Mouse (Mus musculus) skeletal muscle tissue, adult 2 months (tissue): Measurements from ENCODE around the gene Pdgfc.
"Not testable (repeated sequence)": the region's sequence is repeated elsewhere in the genome, so short reads cannot be mapped to it uniquely, and the experiment has no call there.

ENCODE experiments used
- DNase-seq: peaks from one replicate; pipeline ENCODE4 v3.0.0-alpha.2; 2012; ENCODE audit warnings: low read depth, low spot score

The Pdgfc gene

GRCm38 (mm10) chr3:81045344-81046050 is 9.3 kb downstream of the Pdgfc start:
- DNase-seq: no peak

GRCm38 (mm10) chr3:81046652-81047607 is 10.7 kb downstream of the Pdgfc start:
- DNase-seq: no peak

- peak; percentile 36 for DNase-seq
These were observed 15.3 kb downstream of the Pdgfc start for GRCm38 (mm10) chr3:81051522-81051921.

- no peak for DNase-seq
These were observed 16.2 kb downstream of the Pdgfc start for GRCm38 (mm10) chr3:81052422-81052821.

- no peak for DNase-seq
These were observed 17.9 kb downstream of the Pdgfc start for GRCm38 (mm10) chr3:81054074-81054473.

- no peak for DNase-seq
These were observed 21.5 kb downstream of the Pdgfc start for GRCm38 (mm10) chr3:81057719-81058118.

- DNase-seq: no peak
These were observed 22.4 kb downstream of the Pdgfc start for GRCm38 (mm10) chr3:81058527-81059031.

GRCm38 (mm10) chr3:81068550-81068949 is 32.3 kb downstream of the Pdgfc start:
- no peak for DNase-seq

GRCm38 (mm10) chr3:81101136-81101535 is 64.9 kb downstream of the Pdgfc start:
- no peak for DNase-seq

- DNase-seq: peak; percentile 28
These were observed 66.1 kb downstream of the Pdgfc start for GRCm38 (mm10) chr3:81102158-81102876.

GRCm38 (mm10) chr3:81102877-81103420 is 66.7 kb downstream of the Pdgfc start:
- DNase-seq: no peak

GRCm38 (mm10) chr3:81107515-81107914 is 71.3 kb downstream of the Pdgfc start:
- DNase-seq: no peak

GRCm38 (mm10) chr3:81110968-81111367 is 74.8 kb downstream of the Pdgfc start:
- no peak for DNase-seq

GRCm38 (mm10) chr3:81112892-81113291 is 76.7 kb downstream of the Pdgfc start:
- no peak for DNase-seq

GRCm38 (mm10) chr3:81120664-81121063 is 84.4 kb downstream of the Pdgfc start:
- no peak for DNase-seq

GRCm38 (mm10) chr3:81121731-81122130 is 85.5 kb downstream of the Pdgfc start:
- no peak for DNase-seq

- no peak for DNase-seq
These were observed 87.2 kb downstream of the Pdgfc start for GRCm38 (mm10) chr3:81123461-81123860.

GRCm38 (mm10) chr3:81127013-81127412 is 90.8 kb downstream of the Pdgfc start:
- no peak for DNase-seq

- peak; percentile 10 for DNase-seq
These were observed 100.8 kb downstream of the Pdgfc start for GRCm38 (mm10) chr3:81136985-81137384.

- not testable (repeated sequence) for DNase-seq
These were observed 101.8 kb downstream of the Pdgfc start for GRCm38 (mm10) chr3:81138030-81138429.

- DNase-seq: no peak
These were observed 107.5 kb downstream of the Pdgfc start for GRCm38 (mm10) chr3:81143730-81144129.
